Mouse (Mus musculus) cortical plate, adult 2 months (tissue): ENCODE results near the gene Lbr. TPM values are rescaled to one million over a fixed set of nuclear protein-coding genes. Genes with fewer than 3 reads are reported as not detected.

Experiments
- H3K27ac ChIP-seq: fragments of 200-500 bp; 2 replicates; pipeline ENCODE4 v1.5.1; 2012; ENCODE audit warnings: low read length, control low read depth, inconsistent platforms; ENCODE audit not compliant: insufficient read depth
- H3K4me1 ChIP-seq: fragments of 200-500 bp; 2 replicates; pipeline ENCODE4 v1.6.1; 2011; ENCODE audit warnings: low read length; ENCODE audit not compliant: control insufficient read depth, insufficient read depth
- H3K4me3 ChIP-seq: fragments of 200-500 bp; 2 replicates; pipeline ENCODE4 v1.5.1; 2011; ENCODE audit warnings: mild to moderate bottlenecking, low read length, control low read depth; ENCODE audit not compliant: insufficient read depth
- CTCF ChIP-seq: fragments of 200-500 bp; IDR thresholded peaks from 2 replicates; pipeline ENCODE4 v1.5.1; 2011; ENCODE audit warnings: mild to moderate bottlenecking, control low read depth, low read length; ENCODE audit not compliant: insufficient read depth; ENCODE audit errors: extremely low read depth
- POLR2A ChIP-seq: fragments of 200-500 bp; IDR thresholded peaks from 2 replicates; pipeline ENCODE4 v1.6.1; 2011; ENCODE audit warnings: mild to moderate bottlenecking, low read length, control low read depth; ENCODE audit not compliant: insufficient read depth; ENCODE audit errors: extremely low read depth
- polyA plus RNA-seq: library from polyadenylated mRNA; depleted of rRNA; stranded (reverse); fragments of >200 nt; gene quantifications from 2 replicates; pipeline ENCODE4 v1.2.3, GENCODE M21; 2012

Gene Lbr
- polyA plus RNA-seq, 1 experiment = 12.6 TPM

DNA sequence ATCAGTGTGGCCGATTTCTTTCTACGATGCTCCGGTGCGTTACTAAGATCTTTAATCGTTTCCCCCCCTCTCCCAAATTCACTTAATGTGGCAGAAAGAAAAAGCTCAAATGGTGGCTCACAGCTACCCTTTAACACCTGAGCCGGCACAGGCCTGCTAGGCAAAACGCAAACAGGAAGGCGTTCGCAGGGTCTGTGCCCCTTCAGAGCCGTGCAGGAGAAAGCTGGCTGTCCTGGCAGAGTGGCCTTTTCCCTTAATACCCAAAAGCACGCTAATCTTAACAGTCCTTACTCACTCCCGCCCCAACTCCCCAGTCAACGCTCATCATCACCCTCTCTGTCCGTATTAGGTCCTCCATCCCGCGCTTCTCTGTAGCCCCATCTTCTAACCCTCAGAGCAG lies 1.4 kb downstream of the Lbr start:
- no peak for TF ChIP-seq CTCF
- no peak for TF ChIP-seq POLR2A
- Histone ChIP-seq H3K4me3 (peak overlapping the region; percentile 61), H3K27ac (peak overlapping the region; percentile 74; the same call in 1 of the 2 replicates), H3K4me1 (peaks cover 2% of the 10 kb centered on the region; the same call in 1 of the 2 replicates)

DNA sequence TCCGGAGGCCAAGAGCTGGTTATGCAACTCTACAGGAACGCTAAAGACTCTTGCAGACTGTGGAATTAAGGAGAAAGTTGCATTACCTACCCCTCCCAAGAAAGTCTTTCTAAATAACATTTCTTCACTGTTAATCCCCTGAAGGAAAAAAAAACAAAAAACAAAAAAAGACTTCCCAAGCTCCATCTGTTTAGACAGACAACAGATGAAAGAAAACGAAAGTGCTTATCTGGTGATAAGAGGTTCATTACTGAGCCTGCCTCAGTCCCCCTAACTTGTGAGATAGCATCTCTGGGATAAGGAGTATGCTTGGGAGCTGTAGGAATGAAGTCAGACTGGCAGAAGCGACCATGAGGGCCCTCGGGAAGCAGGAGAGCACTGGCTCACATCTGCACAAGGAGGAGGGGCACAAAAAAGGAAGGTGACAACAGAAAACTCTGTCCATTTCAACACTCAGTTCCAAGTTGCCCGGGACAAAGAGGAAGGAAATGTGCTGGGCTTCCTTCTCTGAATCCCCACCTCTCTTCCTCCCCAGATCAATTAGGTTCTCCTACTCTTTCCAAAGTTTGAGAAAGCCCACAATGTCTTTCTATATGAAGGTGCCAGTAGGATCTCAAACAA lies 3.0 kb downstream of the Lbr start:
- Histone ChIP-seq H3K27ac (no peak overlapping the region), H3K4me1 (peaks cover 2% of the 10 kb centered on the region; the same call in 1 of the 2 replicates), H3K4me3 (no peak overlapping the region)
- TF ChIP-seq CTCF (no peak), POLR2A (no peak)

DNA sequence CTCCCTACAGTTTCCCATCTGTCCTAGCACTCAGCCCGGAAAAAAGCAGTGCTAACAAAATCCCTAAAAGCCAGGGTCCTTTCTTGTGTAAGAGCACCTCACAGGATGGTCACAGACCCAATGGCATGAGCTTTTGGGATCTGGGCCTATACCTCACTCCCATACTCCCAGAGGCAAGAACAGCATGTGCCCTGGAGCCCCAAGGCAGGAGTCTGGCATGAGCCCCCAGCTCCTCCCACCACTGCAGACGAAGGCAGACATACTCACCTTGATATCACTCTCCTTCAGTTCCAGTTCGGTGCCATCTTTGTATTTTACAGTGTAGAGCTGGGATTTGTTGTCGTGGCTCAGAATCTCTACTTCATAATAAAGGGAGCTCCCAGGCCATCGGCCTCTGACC lies 4.7 kb downstream of the Lbr start:
- peaks cover 2% of the 10 kb centered on the region for H3K4me1 ChIP-seq
- TF ChIP-seq CTCF = no peak
- no peak for TF ChIP-seq POLR2A

DNA sequence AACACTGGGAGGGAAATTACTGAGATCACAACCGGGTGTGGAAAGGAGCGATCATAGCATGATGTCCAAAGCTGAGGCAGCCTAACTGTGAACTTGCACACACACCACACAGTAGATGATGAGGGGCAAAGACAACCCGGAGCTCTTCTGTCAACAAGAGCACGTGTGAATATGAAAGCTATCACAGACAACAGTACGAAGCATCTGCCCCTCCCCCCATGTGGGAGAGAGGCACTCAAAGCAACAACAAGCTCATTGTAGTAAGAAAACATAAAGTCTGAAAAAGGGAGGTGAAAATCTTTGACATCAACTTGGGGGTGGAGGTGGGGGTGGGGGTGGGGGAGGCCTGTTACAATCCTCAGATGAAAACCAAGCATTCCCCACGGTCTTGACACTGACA lies 9.7 kb downstream of the Lbr start:
- Histone ChIP-seq H3K27ac (no peak overlapping the region), H3K4me3 (no peak overlapping the region), H3K4me1 (peaks cover 7% of the 10 kb centered on the region)
- TF ChIP-seq POLR2A (no peak), CTCF (no peak)

More for the DNA sequence above, 4.7 kb downstream of the Lbr start:
- no peak overlapping the region for H3K27ac ChIP-seq
- H3K4me3 ChIP-seq = no peak overlapping the region

DNA sequence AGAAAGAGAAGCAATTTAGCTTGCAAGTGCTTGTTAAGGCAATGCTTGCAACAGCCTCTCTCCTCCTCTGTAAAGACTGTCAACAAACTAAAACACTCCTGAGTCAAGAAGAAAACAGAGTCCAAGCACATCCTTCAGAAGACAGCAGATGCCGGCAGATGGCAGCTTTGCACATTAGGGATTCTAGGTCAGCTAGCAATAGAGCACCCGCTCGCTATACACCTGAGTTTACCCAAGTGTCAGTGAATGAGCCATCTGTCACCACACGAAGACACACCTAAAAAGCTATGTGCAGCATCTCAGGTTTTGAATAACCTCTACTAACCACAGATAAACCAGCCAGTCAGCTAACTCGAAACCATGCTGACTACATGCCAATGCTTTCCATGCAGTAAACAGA lies 10.1 kb downstream of the Lbr start:
- Histone ChIP-seq H3K4me3 (no peak overlapping the region), H3K4me1 (peaks cover 7% of the 10 kb centered on the region), H3K27ac (no peak overlapping the region)
- TF ChIP-seq CTCF (0 out of 2 replicates have a peak, but pooled peaks have one; percentile 7), POLR2A (no peak)

DNA sequence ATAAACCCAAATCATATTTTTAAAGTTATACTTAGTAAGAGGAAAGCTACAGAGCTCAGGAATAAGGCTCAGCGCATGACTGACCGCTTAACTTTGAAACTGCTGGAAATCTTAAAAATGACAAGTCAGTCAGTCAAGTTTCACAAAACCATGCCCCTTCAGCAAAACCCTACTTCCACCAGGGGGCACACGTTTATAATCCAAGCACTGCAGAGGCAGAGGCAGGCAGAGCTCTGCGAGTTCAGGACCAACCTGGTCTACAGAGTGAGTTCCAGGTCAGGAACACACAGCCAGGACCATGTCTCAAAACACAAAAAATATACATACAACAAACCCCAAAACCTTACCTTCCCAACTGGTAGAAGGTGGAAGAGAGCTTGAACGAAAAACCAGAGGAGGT lies 14.5 kb downstream of the Lbr start:
- Histone ChIP-seq H3K4me3 (no peak overlapping the region), H3K4me1 (peaks cover 7% of the 10 kb centered on the region), H3K27ac (no peak overlapping the region)
- TF ChIP-seq CTCF (no peak), POLR2A (no peak)

DNA sequence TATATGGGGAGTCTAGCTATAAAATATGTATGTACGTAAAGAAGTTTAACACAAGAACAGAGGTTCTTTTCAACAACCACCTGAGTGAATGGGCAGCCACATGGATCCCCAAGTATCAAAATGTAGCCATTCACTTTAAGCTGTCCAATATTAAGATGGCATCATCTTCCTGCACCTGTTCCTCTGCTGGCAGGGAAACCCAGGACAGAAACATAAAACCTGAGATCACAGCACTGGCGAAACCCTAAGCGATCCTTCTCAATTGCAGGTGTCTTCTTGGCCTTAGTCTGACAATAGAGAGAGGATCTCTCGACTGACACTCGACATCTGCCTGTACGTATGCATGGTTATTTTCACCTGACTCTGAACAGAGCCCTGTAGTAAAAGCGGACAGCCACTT lies 16.1 kb downstream of the Lbr start:
- Histone ChIP-seq H3K4me1 (no peaks in the 10 kb centered on the region), H3K27ac (no peak overlapping the region), H3K4me3 (no peak overlapping the region)
- TF ChIP-seq CTCF = no peak
- TF ChIP-seq POLR2A = no peak

DNA sequence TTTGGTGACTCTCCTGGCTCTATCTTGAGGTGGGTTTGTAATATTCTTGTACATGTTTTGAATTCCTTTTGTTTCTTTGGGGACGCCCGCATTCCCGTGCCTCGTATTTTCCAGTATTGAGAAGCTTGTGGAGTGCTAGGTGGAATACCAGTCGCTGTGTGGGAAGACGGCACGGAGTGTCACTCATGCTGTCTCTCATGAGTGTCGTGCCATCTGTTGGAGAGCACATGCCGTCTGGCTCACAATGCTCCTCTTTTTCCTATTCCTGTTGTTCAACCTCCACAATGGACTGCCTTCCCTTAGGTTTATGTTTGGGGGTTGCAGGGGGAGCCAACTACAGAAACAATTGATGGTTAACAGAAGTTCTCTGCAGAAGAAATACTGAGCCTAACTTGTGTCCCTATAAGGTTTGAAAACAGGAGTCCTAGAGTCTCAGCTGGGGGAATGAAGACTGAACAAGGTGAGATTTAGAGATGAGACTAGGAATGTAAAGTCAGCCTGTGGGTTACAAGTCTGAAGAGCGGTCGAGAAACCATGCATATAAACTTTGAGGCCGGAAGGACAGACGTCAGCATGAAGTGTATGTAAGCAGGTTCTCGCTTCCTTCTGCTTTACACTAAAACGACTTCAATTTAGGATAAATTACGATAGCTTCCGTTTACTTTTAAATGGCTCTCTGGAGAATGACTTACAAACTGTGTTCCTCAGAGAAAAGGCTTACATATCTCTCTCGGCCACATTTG lies 31.2 kb downstream of the Lbr start:
- no peak overlapping the region for H3K4me3 ChIP-seq
- no peaks in the 10 kb centered on the region; the same call in 1 of the 2 replicates for H3K4me1 ChIP-seq
- no peak for TF ChIP-seq POLR2A
- TF ChIP-seq CTCF = no peak
- no peak overlapping the region for H3K27ac ChIP-seq

DNA sequence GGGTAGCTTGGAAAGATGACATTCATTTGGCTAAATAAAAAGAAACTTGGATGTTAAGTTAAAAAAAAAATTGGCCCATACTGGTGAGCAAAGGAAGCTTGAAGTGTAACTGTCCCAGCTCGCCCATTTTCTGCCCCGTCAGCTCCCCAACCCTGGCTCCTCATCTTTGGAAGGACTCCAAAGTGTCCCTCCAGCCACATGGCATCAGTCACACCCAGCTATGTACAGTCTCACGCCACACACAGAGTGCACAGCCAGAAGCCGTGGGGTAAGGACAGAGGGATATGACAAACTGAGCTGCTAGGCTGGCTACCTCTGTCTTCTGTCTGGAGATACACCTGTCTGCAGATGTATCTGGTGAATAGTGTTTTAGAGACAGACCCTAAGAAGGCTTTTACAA lies 42.2 kb downstream of the Lbr start:
- Histone ChIP-seq H3K27ac (no peak overlapping the region), H3K4me3 (no peak overlapping the region), H3K4me1 (no peaks in the 10 kb centered on the region)
- TF ChIP-seq CTCF (no peak), POLR2A (no peak)

DNA sequence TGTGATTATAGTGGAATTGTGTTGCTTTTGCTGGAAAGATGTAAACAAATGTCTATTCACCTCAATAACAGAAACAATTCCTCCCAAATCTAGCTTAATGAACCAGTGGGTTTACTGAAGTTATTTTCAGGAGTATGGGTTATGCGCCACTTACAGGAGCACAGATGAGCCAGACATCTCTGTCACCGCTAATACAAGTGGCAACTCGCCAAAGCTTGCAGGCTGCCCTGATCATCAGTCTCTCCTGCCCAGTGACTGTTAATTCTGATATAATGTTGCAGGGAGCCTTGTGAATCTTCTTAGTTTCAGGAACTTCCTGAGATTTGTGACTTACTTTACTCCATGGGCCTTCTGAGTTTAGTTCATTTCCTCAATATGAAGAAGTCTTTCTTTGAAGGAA lies 42.9 kb downstream of the Lbr start:
- Histone ChIP-seq H3K4me1 (no peaks in the 10 kb centered on the region), H3K27ac (no peak overlapping the region), H3K4me3 (no peak overlapping the region)
- no peak for TF ChIP-seq CTCF
- no peak for TF ChIP-seq POLR2A
